In the genomic region with DNA sequence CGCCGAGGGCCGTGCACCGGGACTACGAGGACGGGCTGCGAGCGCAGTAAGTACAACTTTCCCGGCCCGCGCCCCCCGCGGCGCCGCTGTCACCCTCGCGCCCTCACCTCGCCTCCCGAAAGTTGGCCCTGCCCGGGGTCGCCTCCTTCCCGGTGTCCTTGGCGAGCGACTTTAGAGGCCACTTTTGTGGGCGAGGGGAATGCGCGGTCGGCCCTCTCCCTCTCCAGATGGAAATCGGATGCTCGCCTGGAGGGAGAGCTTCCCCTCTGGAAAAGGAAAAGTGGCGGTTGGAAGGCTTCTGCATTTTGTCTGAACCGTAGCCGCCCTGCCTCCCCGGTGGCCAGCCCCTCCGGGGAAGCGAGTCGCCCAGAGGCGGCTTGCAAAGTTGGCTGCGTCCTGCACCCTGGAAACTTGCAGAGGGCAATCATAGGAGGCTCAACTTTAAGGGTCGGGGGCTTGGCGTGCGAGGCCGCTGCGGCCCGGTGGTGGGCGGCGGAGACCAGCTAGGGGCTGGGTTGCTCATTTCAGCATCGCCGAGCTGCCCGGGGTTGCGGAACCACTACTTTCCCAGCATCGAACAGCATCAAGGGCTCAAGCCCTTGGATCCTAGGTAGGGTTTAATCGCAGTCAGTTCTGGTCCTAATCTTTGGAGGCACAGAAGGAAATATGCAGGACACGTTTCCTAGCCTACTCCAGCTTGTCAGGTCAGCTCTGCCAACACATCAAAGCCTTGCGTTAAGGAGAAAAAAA, we compare ENCODE assay signal across 9 mouse cellular contexts. TPM values are rescaled to one million over a fixed set of nuclear protein-coding genes. Genes with fewer than 3 reads are reported as not detected.
DNase-seq lines count a peak whose midpoint lies in the region; ATAC-seq lines count a peak whose summit lies in the region.
"Had no signal": no experiment of that assay in that cellular context is flagged by ENCODE, and none has a peak within 500 bp of the region (broad histone marks: within the 10 kb centered on the region; RNA-seq: fewer than 3 reads in every experiment).

No protein-coding gene starts in this region.

- under 1% methylated on average over 52 of the region's 55 CpGs for WGBS in embryonic facial prominence, embryonic 12.5 days
- under 1% methylated on average over 55 of the region's 55 CpGs for WGBS in heart, embryonic 16.5 days
- WGBS in limb, embryonic 12.5 days, result under 1% methylated on average over 55 of the region's 55 CpGs
- under 1% methylated on average over 55 of the region's 55 CpGs for WGBS in midbrain, embryonic 13.5 days

- H3K4me1 ChIP-seq in embryonic facial prominence, embryonic 12.5 days, result no peaks in the 10 kb centered on the region; the same call in none of the 2 replicates
- H3K4me1 ChIP-seq in heart, embryonic 16.5 days (ENCODE audit: control insufficient read depth, insufficient read depth, low read length), result peaks cover 30% of the 10 kb centered on the region
- H3K4me1 ChIP-seq in limb, embryonic 12.5 days (replicated peaks), result peaks cover 17% of the 10 kb centered on the region
- peaks cover 17% of the 10 kb centered on the region for H3K4me1 ChIP-seq in midbrain, embryonic 13.5 days (replicated peaks)

- no peak for ATAC-seq in embryonic facial prominence, embryonic 12.5 days (ENCODE audit: insufficient number of reproducible peaks, insufficient read depth, low FRiP score, low TSS enrichment)
- ATAC-seq in heart, embryonic 16.5 days (replicated peaks; ENCODE audit: extremely low read depth, insufficient read depth, low FRiP score), result peak; percentile 12
- no peak for ATAC-seq in limb, embryonic 12.5 days (ENCODE audit: insufficient number of reproducible peaks, insufficient read depth, low FRiP score, low TSS enrichment, low read depth)
- ATAC-seq in midbrain, embryonic 13.5 days, result no peak; the same call in none of the 2 replicates

- no peaks in the 10 kb centered on the region for H3K27me3 ChIP-seq in embryonic facial prominence, embryonic 12.5 days
- no peaks in the 10 kb centered on the region for H3K27me3 ChIP-seq in heart, embryonic 16.5 days (ENCODE audit: control insufficient read depth, insufficient read depth, low read length)
- H3K27me3 ChIP-seq in limb, embryonic 12.5 days, result no peaks in the 10 kb centered on the region
- peaks cover 9% of the 10 kb centered on the region; the same call in 1 of the 2 replicates for H3K27me3 ChIP-seq in midbrain, embryonic 13.5 days

- peak overlapping the region; percentile 70 for H3K4me2 ChIP-seq in embryonic facial prominence, embryonic 12.5 days (replicated peaks)
- H3K4me2 ChIP-seq in heart, embryonic 16.5 days (ENCODE audit: low read depth, low read length), result peak overlapping the region; percentile 77
- H3K4me2 ChIP-seq in limb, embryonic 12.5 days, result peak overlapping the region; percentile 67
- H3K4me2 ChIP-seq in midbrain, embryonic 13.5 days (replicated peaks), result peak overlapping the region; percentile 87

- peak; percentile 41 for DNase-seq in cerebellum, adult 8-10 months
- DNase-seq in cerebellum, adult 11-12 months, result no peak
- DNase-seq in NIH3T3 (ENCODE audit: low read depth), result peak; percentile 65
- DNase-seq in thymus, postnatal 36 days, result peak; percentile 33 to 37

- no peaks in the 10 kb centered on the region for H3K9me3 ChIP-seq in embryonic facial prominence, embryonic 12.5 days
- no peaks in the 10 kb centered on the region for H3K9me3 ChIP-seq in heart, embryonic 16.5 days (replicated peaks; ENCODE audit: control insufficient read depth, low read length)
- H3K9me3 ChIP-seq in limb, embryonic 12.5 days, result no peaks in the 10 kb centered on the region
- no peaks in the 10 kb centered on the region for H3K9me3 ChIP-seq in midbrain, embryonic 13.5 days

- H3K27ac ChIP-seq in embryonic facial prominence, embryonic 12.5 days, result peak overlapping the region; percentile 96
- peak overlapping the region; percentile 94 for H3K27ac ChIP-seq in heart, embryonic 16.5 days (ENCODE audit: low read length)
- peak overlapping the region; percentile 95 for H3K27ac ChIP-seq in limb, embryonic 12.5 days
- H3K27ac ChIP-seq in midbrain, embryonic 13.5 days, result peak overlapping the region; percentile 82

- H3K4me3 ChIP-seq in embryonic facial prominence, embryonic 12.5 days, result peak overlapping the region; percentile 78
- H3K4me3 ChIP-seq in heart, embryonic 16.5 days (ENCODE audit: low read length), result peak overlapping the region; percentile 91
- H3K4me3 ChIP-seq in limb, embryonic 12.5 days (replicated peaks), result peak overlapping the region; percentile 83
- peak overlapping the region; percentile 71 for H3K4me3 ChIP-seq in midbrain, embryonic 13.5 days (replicated peaks)

- peaks cover 4% of the 10 kb centered on the region; the same call in 1 of the 2 replicates for H3K36me3 ChIP-seq in embryonic facial prominence, embryonic 12.5 days
- H3K36me3 ChIP-seq in heart, embryonic 16.5 days (ENCODE audit: control insufficient read depth, insufficient read depth), result peaks cover 15% of the 10 kb centered on the region
- peaks cover 10% of the 10 kb centered on the region for H3K36me3 ChIP-seq in limb, embryonic 12.5 days
- no peaks in the 10 kb centered on the region for H3K36me3 ChIP-seq in midbrain, embryonic 13.5 days
- H3K36me3 ChIP-seq: G1E had no signal

- peak overlapping the region; percentile 89 for H3K9ac ChIP-seq in embryonic facial prominence, embryonic 12.5 days
- H3K9ac ChIP-seq in heart, embryonic 16.5 days (ENCODE audit: low read length), result peak overlapping the region; percentile 99
- H3K9ac ChIP-seq in limb, embryonic 12.5 days (replicated peaks), result peak overlapping the region; percentile 92
- H3K9ac ChIP-seq in midbrain, embryonic 13.5 days (replicated peaks), result peak overlapping the region; percentile 78

RNA-seq across cellular contexts. Expression of a gene that starts 0.5 kb away (rescaled TPM):
- polyA plus RNA-seq in embryonic facial prominence, embryonic 12.5 days (2016; fragmentation: Nextera tagmentation; extraction: Ambion mirVana), result 8.2 and 9.1 TPM in 2 replicates
- 7.3 TPM in 2 replicates for polyA plus RNA-seq in heart, embryonic 16.5 days (2015; fragmentation: Nextera tagmentation; extraction: Ambion mirVana)
- 9.2 and 13.7 TPM in 2 replicates for polyA plus RNA-seq in limb, embryonic 12.5 days (2016; fragmentation: Nextera tagmentation; extraction: Ambion mirVana)
- 3.9 and 4.1 TPM in 2 replicates for polyA plus RNA-seq in midbrain, embryonic 13.5 days (2015; fragmentation: Nextera tagmentation; extraction: Ambion mirVana)
- polyA plus RNA-seq: G1E had no signal
